Mouse (Mus musculus) ZHBTc4 (cell line): ENCODE measurements around the gene Ncapd3.

Experiments used
- DNase-seq: peaks from one replicate; pipeline ENCODE4 v3.0.0-alpha.2; 2011; ENCODE audit warnings: low read depth, low spot score

The Ncapd3 gene

GRCm38 (mm10) chr9:27123947-27124346 lies 94.0 kb downstream of the Ncapd3 start:
- no peak for DNase-seq

GRCm38 (mm10) chr9:27125450-27125849 lies 95.5 kb downstream of the Ncapd3 start:
- no peak for DNase-seq

- peak; percentile 72 for DNase-seq
Observed at GRCm38 (mm10) chr9:27126543-27126942, 96.6 kb downstream of the Ncapd3 start.

- no peak for DNase-seq
Observed at GRCm38 (mm10) chr9:27128629-27129028, 98.7 kb downstream of the Ncapd3 start.

- peak; percentile 39 for DNase-seq
Observed at GRCm38 (mm10) chr9:27134410-27134809, 104.4 kb downstream of the Ncapd3 start.

GRCm38 (mm10) chr9:27135372-27135771 lies 105.4 kb downstream of the Ncapd3 start:
- DNase-seq = no peak

GRCm38 (mm10) chr9:27136651-27137050 lies 106.7 kb downstream of the Ncapd3 start:
- no peak for DNase-seq

- no peak for DNase-seq
Observed at GRCm38 (mm10) chr9:27140432-27141065, 110.6 kb downstream of the Ncapd3 start.

GRCm38 (mm10) chr9:27144271-27144840 lies 114.4 kb downstream of the Ncapd3 start:
- DNase-seq = no peak
